Mouse (Mus musculus): ENCODE results near the gene Fcamr.

The Fcamr gene

DNA sequence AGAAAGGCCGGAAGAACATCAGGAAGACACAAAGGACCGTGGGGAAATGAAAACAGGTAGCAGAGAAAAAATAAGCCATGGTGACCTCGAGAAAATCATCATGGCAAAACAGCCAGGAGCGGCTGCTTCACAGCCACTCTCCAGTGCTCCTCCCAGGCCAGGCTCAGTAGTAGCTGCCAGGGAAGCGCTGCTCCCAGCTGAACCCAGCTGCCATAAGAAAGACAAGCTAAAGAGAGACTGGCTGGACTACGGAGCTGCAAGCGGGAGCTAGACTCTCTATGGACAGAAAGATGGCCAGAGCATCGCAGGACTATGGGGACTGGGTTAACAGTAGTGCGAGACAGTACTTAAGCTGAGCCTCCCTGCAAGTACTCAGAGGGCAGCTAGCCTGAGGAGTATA, 54.1 kb downstream of the Fcamr start:
- DNase-seq (ENCODE audit: low spot score), result no peak

- DNase-seq (ENCODE audit: low spot score), result no peak
Observed at GRCm38 (mm10) chr1:130855723-130856122, 55.0 kb downstream of the Fcamr start.

GRCm38 (mm10) chr1:130857456-130857855, 56.8 kb downstream of the Fcamr start:
- no peak for DNase-seq (ENCODE audit: low spot score)

DNA sequence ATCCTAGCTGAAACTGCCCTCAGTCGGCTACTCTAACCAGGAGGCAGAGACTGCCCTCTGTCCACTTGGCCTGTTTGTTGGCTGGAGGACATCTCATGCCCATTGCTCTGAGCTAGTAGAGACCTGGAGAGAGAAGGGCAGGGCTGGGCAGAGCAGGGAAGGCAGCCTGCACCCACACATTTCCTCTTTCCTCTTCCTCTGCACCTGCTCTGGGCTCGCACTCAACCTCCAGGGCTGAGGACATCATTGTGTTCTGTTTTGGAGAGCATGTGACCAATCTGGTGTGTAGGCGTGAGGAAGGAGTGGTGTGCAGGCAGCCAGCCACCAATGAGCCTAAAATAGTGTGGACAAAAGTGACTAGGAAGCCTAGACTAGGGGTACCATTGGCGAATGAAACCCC, 63.5 kb downstream of the Fcamr start:
- DNase-seq (ENCODE audit: low spot score), result no peak
